Mouse (Mus musculus) A20 (cell line): ENCODE results near the gene Cldn4.
A peak's percentile ranks its signal among the peaks of the same experiment; 100 is the strongest.

Experiments used
- DNase-seq: peaks from one replicate; pipeline ENCODE4 v3.0.0-alpha.2; 2011; ENCODE audit warnings: low read depth, low spot score

The Cldn4 gene

DNA sequence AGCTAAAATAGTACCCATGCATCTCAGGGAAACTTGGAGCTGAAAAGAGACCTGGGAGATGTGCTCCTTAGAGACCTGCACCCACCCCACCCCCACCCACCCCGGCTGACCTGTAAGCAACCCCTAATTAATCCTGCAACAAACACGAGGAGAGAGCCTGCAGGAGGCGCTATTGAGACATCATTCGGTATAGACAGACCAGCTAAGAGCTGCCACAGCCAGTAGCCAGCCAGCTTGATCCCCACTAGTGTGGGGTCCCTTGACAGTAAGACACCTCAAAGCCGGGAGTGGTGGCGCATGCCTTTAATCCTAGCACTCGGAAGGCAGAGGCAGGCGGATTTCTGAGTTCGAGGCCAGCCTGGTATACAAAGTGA, 13.8 kb downstream of the Cldn4 start:
- DNase-seq, result peak; percentile 91

DNA sequence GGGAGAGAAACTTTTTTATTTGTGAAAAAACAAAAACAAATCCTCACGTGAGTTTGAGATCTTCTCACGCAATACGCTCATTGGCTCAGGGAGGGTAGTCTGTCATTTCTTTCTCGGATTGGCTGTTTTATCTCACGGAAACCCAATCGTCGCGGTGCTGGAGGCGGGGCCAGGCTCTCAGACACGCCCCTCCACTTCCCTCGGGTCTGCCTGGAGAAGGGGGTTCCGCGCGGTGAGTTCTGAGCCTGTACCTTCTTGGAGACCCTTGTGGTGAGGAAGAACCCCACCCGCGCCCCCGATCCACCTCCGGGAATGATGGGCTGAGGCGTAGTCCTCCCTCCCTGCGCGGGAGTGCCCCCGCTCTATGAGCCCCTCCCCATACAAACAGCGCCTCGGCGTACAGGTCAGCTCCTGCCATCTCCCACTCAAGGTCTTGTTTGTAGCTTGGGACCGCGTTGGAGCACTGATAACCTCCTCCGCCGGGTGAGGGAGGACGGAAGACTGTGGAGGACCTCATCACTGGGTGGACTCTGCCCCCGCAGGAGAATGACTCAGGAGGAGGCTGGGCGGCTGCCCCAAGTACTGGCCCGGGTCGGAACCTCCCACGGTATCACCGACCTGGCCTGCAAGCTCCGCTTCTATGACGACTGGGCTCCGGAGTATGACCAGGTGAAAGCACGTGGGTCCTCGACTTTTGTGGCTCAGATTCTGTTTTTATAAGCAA, 14.4 kb downstream of the Cldn4 start, which contains the start of gene Mettl27:
Gene Mettl27, plus strand, starts transcription at position 190 of the 724 bp plus-strand sequence.
- peak; percentile 93 for DNase-seq

DNA sequence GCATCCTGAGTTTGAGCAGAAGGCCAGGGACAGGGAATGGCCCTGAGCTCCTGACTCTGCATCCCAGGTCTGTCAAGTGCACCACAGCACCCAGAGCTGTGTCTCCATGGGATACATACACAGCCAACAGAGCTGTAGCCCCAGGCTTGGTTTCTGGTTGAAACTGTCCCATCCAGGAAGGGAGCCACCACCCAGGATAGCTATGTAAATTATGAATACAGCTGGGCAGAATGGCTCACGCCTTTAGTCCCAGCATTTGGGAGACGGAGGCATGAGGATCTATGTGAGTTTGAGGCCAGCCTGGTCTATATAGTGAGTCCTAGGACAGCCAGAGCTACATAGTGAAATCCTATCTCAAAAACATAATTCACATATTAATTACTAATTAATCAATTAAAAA, 16.7 kb downstream of the Cldn4 start:
- no peak for DNase-seq

DNA sequence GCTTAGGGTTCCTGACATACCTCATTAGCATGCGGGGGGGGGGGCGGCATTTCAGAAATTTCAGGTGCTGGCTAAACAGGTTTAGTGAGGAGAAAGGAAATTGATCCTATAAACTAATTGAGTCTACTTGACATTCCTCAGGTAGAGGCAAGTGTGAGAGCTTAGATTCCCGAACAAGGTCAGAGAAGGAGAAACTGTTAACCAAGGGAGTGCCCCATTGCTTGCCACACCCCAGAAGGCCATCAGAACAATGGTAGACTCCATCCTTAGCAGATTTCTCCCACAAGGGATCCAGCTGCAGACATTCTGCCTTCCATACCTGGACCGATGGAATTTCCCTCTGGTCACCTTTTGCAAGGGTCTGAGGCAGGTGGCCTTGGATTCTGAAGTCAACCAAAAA, 20.0 kb downstream of the Cldn4 start:
- DNase-seq, result no peak

DNA sequence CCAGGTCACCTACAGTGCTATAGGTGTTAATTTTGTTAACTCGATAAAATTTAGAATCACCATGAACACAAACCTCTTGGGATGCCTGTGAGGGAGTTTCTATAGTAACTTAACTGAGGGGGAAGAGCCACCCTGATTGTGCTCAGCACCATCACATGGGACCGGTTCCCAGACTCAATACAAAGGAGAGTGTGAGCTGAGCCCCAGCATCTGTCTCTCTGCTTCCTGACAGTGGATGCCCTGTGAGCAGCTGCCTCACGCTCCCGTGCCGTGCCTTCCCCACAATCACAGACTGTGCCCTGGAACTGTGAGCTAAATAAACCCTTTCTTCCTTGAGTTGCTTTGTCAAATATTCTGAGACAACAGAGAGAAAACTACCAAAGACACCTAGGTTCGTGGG, 23.6 kb downstream of the Cldn4 start:
- DNase-seq, result no peak

DNA sequence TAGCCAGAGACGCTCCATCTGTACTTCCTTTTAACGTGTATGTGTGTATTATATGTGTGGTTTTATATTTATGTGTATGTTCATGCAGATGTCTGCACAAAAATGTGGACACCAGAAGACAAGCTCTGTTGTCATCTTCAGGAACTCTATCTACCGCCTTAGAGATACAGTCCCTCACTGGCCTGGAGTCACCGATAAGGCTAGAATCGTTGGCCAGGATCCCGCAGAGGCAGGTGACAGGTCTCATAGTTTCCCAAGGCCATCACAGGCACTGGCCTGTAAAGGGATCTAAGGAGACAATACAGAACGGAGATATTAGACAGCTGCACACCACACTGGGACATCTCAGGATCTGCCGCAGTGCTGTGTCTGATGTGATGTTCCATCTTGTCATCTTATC, 25.6 kb downstream of the Cldn4 start:
- no peak for DNase-seq

DNA sequence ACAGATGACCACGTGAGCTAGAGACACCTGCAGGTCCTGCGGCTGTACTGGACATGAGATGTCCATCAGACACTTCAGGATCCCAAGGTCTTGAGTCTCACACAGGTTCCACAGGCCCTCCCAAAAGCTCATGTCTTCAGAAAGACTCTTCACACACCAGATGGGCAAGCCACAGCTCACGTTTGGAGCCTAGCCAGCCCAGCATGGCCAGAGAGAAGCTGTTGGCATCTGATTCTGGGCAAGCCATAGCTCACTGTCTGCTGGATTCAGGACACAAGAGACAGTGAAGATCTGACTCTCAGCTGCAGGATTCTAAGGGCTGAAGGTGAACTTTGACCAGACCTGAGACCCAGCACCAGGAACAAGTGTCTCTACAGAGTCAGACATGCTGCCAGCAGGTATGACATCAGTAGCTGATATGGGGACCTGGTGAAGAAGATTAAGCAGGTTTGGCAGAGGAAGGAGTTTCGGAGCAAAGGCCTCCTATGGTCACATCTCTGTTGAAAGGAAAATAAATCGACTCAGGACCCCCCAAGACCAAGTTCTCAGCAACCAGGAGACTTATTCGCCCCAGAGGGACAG, 26.5 kb downstream of the Cldn4 start:
- no peak for DNase-seq

DNA sequence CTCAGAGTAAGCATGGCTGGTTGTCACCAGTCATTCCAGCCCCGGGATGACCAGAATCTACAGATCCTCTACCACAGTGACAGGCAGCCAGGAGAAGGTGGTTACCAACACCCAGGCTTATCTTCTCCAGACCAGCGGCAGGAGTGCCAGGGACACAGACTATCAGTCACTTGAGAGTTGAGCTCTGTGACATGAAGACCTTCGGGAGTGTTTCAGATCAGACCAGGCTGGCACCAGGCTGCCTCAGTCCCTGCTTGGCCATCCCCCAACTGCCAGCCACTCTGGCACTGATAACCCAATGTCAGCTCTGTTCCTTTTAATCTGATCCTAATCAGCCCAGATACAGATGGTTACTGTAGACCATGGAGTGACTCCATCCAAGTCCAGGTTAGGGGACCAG, 27.6 kb downstream of the Cldn4 start:
- no peak for DNase-seq

DNA sequence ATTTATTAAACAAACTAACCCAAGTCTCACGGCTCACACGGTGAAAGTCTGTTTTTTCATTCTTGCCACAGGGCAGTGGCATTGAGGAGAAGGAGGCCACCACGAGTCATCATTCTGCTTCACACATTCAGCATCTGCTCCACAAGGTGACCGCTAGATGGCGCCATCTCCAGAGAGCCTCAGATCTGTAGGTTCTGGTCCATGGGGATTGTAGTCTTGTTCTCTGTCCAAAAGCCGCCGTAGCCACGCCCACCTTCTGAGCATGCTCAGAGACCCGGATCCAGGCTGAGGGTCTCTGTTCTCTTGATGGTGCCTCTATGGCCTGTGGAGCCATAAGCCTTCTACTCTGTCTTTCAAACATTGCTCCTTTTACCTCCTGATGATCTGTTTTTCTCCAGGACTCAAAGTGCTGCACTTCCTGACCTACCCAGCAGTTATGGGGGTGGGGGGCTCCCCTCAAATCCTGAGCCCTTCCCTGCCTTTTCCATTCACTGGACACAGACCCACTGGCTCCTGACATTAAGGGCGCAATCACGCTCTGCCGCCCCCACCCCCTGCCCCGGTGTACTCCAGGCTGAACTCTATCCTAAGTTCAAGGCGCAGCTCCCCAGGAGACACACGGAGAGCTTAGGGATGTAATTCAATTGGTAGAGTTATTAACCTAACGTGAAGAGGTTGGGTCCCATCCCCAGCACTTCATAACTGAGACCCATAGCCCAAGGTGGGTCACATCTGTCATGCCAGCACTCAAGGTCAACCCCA, 28.5 kb downstream of the Cldn4 start:
- peak; percentile 78 for DNase-seq

DNA sequence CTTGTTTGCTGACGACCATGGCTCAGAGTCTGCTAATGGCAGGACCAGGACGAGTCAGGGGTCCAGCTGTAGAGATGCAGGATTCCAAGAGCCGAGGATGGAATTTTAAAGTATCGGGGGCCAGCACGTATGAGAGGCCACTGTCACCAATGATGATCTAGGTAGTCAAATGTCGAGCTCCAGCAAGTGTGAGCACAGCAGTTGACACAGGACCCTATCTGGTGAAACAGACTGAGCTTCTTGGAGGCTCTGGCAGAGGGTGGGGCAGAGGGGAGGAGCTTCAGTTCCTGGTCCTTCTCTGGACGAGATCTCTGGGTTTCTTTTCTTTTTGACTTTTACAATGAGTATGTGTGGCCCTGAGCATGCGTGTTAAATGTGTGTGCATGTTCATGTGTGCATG, 31.4 kb downstream of the Cldn4 start, which contains the start of gene Cldn13:
Gene Cldn13, minus strand, starts transcription at position 216 of the 400 bp plus-strand sequence.
- no peak for DNase-seq

DNA sequence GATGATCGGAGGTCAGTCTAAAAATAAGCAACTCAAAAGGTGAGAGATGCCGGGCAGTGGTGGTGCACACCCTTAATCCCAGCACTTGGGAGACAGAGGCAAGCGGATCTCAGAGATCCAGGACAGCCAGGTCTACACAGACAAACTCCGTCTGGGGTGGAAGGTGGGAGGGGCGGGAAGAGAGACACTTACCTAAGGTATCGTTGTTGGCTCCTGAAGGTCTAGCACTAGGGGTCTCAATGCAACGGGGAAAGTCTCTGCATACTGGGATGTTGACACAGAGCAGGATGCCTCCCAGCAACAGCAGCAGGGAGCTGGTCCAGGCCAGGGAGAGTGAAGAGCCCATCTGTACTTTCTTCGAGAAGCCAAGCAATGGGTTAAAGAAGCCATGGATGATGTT, 32.2 kb downstream of the Cldn4 start:
- DNase-seq, result no peak

DNA sequence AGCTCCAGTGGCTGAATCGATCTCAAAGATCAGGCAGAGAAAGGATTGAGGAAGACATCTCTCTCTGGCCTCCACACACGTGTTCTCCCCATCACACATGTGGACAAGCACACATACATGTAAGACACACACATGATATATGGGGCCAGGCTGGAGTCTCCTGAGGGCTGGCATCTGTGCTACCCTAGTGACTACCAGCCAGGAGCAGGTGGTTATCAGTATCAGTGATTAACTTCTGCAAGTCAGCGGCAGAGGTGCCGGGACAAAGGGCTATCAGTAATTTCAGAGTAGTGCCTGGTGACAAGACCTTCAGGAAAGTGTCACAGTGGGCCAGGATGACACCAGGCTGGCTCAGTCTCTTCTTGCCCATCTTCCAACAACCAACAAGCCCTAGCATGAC, 33.0 kb downstream of the Cldn4 start:
- no peak for DNase-seq

DNA sequence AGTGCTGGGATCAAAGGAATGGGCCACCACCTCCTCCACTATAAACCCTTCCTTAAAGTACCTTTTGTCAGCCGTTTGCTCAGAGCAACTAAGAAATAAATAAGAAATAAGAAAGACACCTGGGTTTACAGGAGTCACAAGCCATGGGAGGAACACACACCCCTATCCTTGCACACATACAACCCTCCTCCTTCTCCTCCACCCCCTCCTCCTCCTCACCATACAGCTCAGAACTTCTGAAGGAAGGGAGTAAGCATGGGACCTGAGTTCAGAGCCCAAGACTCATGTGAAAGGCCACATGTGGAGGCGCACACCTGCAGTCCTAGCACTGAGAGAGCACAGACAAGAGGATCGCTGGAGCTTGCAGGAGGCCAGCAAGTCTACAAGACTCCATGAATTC, 33.4 kb downstream of the Cldn4 start:
- no peak for DNase-seq

DNA sequence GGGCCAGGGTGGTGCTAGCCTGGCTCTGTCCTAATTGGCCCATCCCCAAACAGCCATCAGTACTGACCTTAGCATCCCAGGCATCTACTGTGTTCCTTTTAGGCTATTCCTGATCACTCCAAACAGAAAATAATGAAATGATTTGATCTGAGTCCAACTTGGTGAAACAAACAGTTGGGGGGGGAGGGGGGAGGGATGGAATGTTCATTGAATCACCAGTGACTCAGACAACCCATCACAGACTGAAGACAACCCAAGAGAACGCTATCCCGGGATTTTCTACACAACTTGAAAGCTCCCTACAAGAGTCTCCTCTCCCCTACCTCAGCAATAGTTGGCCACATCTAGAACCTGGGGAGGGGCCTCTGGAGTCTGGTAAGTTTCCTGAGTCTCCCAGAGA, 34.8 kb downstream of the Cldn4 start:
- DNase-seq, result no peak

DNA sequence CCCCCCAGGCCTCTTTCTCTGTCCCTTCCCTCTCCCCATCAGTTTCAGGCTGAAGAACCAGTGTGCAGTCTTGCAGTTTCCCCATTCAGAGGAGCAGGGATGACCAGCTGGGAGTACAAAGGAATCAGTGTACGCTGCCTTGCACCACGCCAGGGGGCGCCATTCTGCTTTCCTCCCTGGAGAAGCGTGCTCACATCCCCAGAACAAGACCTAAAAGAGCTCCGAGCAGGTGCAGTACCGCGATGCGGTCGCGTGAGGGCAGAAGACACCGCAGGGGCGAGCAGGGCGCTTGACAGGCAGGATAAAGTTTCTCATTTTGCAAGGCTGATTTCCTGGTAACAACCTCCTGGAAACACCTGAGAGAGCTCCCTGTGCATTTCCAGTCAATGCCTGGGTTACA, 39.6 kb downstream of the Cldn4 start:
- DNase-seq, result peak; percentile 90

DNA sequence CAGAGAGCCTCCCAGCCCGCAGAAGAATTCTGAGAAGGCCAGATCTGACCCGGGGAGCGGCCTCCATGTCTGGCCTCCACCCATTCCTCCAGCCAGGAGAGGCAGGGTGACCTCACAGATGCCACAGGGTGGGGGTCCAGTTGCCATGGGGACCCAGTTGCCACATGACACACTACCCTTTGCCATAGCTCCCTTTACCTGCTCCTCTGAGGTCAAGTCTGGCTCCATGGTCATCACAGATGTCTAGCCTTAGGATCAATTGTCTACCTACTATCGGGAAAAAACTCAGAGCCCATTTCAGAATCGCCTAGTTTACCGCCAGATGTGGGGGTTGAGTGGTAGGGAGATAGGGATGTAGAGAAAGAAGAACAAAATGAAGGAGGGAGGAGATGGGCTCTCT, 40.1 kb downstream of the Cldn4 start, which contains the start of gene Tmem270:
Gene Tmem270, minus strand, starts transcription at position 101 of the 400 bp plus-strand sequence.
- no peak for DNase-seq

DNA sequence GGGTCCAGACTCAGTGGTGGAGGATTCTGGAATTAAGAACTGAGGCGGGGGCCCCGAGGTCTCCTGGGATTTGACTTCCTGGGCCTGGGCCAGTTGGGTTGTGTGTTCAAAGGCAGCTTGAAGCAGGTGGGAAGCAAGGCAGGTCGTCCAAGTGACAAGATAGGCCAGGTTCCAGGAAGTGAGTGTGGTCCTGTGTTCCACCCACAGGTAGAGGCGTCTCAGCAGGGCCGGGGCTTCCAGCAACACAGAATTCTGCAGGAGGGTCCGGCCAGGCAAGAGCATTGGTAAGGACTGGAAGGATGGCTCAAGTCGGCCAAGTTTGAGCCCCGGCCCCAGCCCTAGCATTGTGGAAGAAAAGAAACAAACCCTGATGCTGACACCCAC, 45.1 kb downstream of the Cldn4 start:
- DNase-seq, result no peak

DNA sequence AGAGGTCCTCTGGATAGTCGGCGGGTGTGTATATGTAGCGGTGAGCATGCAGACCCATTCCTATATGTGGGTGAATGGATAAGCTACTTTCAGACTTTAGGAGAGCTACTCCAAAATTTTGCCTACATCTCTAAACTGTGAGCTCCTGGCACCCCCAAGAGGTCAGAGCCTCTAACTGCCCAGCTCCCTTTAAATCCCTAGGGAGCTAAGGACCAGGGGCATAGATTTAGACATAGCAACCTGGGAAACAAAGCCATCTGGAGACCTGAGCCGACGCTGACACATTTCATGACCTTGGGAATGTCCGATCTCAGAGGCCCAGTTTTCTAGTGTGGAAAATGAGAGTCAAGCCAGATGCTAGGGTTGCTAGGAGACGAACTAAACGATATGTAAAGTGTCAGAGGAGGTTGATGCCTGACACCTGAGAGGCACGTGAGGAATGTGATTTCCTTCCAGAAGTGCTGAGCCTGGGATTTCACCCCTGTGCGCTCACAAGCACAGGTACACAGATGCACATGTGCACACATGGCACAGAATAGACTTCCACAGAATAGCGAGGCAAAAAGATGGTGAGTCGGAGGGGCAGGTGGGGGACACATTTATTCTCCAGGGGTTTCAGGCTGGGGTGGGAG, 45.6 kb downstream of the Cldn4 start:
- DNase-seq, result no peak

DNA sequence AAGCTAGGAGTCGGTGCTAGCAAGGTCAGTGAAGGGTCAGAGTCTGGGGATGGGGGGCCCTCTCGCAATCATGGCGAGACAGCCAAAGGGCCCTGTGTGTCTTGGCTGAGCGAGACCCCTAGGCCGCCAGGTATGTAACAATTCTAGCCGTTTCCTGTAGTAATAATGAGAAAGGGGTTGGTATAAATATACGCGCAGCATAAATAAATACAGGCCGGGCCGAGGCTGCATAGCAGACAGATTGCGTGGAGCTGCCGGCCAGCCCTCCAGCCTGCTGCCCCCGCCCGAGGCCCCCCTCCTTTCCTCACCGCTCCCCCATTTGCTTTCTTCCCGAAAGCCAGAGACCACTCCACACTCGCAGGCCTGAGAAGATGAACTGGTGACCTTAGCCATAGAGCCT, 49.1 kb downstream of the Cldn4 start:
- DNase-seq, result no peak

DNA sequence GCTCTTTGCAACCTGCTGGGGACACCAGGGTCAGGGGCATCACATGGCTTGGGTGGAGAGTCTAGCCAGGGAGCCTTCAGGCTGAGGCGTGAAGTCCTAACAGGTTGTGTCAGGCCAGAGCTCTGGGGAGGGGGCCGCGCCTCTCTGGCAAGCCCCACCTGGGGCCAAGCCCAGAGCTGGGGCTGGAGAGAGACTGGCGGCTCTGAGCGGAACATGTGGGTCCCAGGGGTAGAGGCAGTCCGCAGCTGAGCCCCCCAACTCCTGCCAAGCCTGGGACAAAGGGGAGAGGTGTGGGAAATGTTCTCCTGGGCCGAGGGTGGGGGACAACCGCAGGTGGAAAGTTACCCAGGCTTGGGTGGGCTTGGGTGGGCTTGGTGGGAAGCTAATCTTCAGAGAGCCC, 49.8 kb downstream of the Cldn4 start:
- DNase-seq, result no peak

DNA sequence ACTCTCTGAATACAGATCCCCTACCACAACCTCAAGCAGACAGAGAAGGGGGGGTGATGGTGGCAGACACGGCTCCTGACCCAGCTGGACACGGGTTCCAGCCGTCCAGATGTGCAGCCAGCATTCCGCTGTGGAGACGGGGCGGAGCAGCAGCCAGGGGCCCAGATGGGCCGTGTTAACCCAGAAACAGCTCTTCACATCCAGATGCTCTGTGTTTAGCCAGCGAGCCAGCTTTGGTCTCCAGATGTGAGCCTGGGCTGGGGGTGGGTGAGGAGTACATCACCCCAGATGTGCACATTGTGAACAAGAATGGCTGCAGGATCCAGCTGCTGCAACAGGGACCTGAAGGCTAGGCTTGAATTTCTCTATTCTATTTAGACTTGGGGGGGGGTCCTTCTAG, 51.4 kb downstream of the Cldn4 start:
- DNase-seq, result no peak
